Mouse (Mus musculus) limb, embryonic 10.5 days (tissue): Measurements from ENCODE around the gene Me3. TPM values are rescaled to one million over a fixed set of nuclear protein-coding genes. Genes with fewer than 3 reads are reported as not detected.

Source experiments
- DNase-seq: peaks from one replicate; pipeline ENCODE4 v3.0.0-alpha.2; 2017; ENCODE audit warnings: low spot score
- H3K27ac ChIP-seq: fragments of 300-500 bp; sonication (generic); 2 replicates; pipeline ENCODE4 v1.5.1; 2016; ENCODE audit warnings: mild to moderate bottlenecking
- H3K27me3 ChIP-seq: fragments of 300-500 bp; sonication (generic); 2 replicates; pipeline ENCODE4 v1.6.1; 2016; ENCODE audit warnings: low read depth, mild to moderate bottlenecking; ENCODE audit not compliant: poor library complexity, severe bottlenecking
- H3K36me3 ChIP-seq: fragments of 300-500 bp; sonication (generic); 2 replicates; pipeline ENCODE4 v1.6.1; 2016; ENCODE audit warnings: mild to moderate bottlenecking, moderate library complexity
- H3K4me1 ChIP-seq: fragments of 300-500 bp; sonication (generic); 2 replicates; pipeline ENCODE4 v1.6.1; 2016
- H3K4me3 ChIP-seq: fragments of 300-500 bp; sonication (generic); 2 replicates; pipeline ENCODE4 v1.5.1; 2016; ENCODE audit warnings: mild to moderate bottlenecking, moderate library complexity
- H3K9me3 ChIP-seq: fragments of 300-500 bp; sonication (generic); replicated peaks from 2 replicates; pipeline ENCODE4 v1.6.1; 2016; ENCODE audit warnings: mild to moderate bottlenecking
- WGBS: fragments of 180-500 bp; shearing (Covaris S2); methylation state at CpG from one replicate; pipeline ENCODE4 v1.1.7; 2016; 5-methylcytosine and 5-hydroxymethylcytosine counted together
- polyA plus RNA-seq: library from polyadenylated mRNA; unstranded; fragments of >200 nt; fragmentation: Nextera tagmentation; extraction: Ambion mirVana; gene quantifications from 2 replicates; pipeline ENCODE4 v1.2.1, GENCODE M21; 2016

The Me3 gene
- polyA plus RNA-seq, 1 experiment from 2014 or later = 0.06 TPM

DNA sequence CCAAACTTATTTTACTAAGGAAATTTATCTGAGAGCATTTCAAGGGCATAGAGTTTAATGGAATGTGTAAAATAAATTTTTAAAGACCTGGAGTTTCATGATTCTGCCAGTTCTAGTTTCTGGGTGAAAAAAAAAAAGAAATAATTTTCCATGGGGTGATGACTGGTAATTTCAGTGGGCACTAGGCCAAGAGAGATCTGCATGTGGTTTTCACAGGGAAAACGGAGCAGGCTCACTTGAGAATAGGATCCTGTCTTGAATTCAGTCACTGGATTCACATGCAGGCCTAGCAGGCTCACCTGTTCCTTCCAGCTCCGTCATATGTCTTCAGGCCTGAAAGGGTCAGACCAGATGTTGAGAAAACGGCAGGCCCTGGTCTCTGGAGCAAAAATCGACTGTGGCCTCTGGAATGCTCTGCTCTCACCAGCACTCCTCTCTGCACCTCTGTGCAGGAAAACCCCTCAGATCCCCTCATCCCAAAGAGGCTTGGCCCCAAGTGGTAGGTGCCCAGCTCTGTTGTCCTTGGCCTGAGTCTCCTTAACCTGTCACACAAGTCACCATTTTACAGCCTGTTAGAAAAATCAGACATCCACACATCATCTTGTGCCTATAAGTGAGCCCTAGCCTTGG lies 196.4 kb downstream of the Me3 start:
- H3K27ac ChIP-seq = no peak overlapping the region
- H3K4me1 ChIP-seq = no peaks in the 10 kb centered on the region
- no peaks in the 10 kb centered on the region for H3K27me3 ChIP-seq
- 84% methylated on average over 4 of the region's 4 CpGs for WGBS
- H3K9me3 ChIP-seq = no peaks in the 10 kb centered on the region
- no peak overlapping the region for H3K4me3 ChIP-seq
- H3K36me3 ChIP-seq = no peaks in the 10 kb centered on the region
- no peak for DNase-seq

DNA sequence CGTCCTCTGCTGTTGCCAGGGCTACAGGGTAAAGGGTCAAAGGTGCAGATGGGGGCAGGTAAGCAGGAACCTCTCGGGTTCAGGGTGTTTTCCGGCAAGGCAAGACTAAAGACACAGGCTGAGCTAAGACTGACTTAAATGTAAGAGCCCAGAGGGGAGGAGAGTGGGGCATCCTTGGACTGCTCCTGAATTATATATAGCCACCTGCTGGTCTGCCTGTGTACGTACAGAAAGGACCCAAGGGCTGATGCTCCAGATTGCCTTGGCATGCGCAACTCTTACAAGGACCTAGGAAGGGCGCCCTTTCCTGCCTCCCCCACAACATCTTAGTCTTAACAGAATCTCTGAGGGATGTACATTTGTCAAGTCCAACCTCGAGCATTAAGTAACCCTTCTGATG lies 197.0 kb downstream of the Me3 start:
- WGBS = 65% methylated on average over 7 of the region's 7 CpGs
- H3K27ac ChIP-seq = no peak overlapping the region
- H3K27me3 ChIP-seq = no peaks in the 10 kb centered on the region
- H3K9me3 ChIP-seq = no peaks in the 10 kb centered on the region
- DNase-seq = no peak
- H3K4me1 ChIP-seq = no peaks in the 10 kb centered on the region
- no peaks in the 10 kb centered on the region for H3K36me3 ChIP-seq
- H3K4me3 ChIP-seq = no peak overlapping the region

DNA sequence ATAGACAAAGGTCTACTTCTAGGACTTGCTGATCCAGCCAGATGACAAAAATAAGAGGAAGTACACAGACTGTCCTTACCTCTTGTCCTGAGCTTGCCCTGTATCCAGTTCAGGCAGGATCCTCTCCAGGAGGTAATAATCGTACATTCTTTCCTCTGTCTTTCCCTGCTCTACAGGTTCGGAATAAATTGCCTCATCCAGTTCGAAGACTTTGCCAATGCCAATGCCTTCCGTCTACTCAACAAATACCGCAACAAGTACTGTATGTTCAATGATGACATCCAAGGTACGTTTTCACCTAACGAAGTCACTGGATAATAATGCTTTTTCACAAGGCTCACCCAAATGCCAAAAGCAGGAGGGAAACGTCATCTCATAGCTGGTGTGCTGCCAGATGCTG lies 201.3 kb downstream of the Me3 start:
- Histone ChIP-seq H3K36me3 (no peaks in the 10 kb centered on the region), H3K4me1 (no peaks in the 10 kb centered on the region), H3K27ac (no peak overlapping the region), H3K4me3 (no peak overlapping the region), H3K27me3 (no peaks in the 10 kb centered on the region), H3K9me3 (no peaks in the 10 kb centered on the region)
- DNase-seq = no peak
- 96% methylated on average over 8 of the region's 8 CpGs for WGBS

DNA sequence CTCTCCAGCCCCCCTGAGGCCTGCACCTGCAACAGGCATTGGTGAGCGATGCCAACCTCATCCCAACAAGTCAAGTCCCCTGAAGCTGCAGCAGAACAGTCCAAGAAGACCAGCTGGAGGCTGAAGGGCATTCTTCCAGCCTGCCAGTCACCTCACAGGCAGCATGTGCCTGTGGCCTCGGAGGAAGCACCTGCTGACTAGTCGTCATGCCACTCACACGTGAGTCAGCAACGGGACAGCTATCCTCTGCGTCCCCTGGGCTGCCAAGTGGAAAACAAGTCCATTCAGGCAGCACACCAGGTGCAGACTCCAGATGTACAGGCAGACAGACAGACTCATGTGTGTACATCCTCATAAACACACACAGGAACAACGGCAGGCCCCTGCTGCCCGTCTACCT lies 203.4 kb downstream of the Me3 start:
- WGBS = 87% methylated on average over 8 of the region's 8 CpGs

GRCm38 (mm10) chr7:89836676-89837075 lies 204.5 kb downstream of the Me3 start:
- Histone ChIP-seq H3K4me3 (no peak overlapping the region), H3K36me3 (no peaks in the 10 kb centered on the region), H3K4me1 (no peaks in the 10 kb centered on the region), H3K27ac (no peak overlapping the region), H3K9me3 (no peaks in the 10 kb centered on the region), H3K27me3 (no peaks in the 10 kb centered on the region)
- WGBS = 92% methylated on average over 7 of the region's 7 CpGs
- no peak for DNase-seq

More for the DNA sequence above, 203.4 kb downstream of the Me3 start:
- DNase-seq = no peak
- no peak overlapping the region for H3K27ac ChIP-seq
- no peaks in the 10 kb centered on the region for H3K36me3 ChIP-seq
- no peaks in the 10 kb centered on the region for H3K9me3 ChIP-seq
- H3K4me3 ChIP-seq = no peak overlapping the region
- no peaks in the 10 kb centered on the region for H3K4me1 ChIP-seq
- no peaks in the 10 kb centered on the region for H3K27me3 ChIP-seq

- H3K4me1 ChIP-seq = no peaks in the 10 kb centered on the region
- no peaks in the 10 kb centered on the region for H3K9me3 ChIP-seq
- H3K27me3 ChIP-seq = no peaks in the 10 kb centered on the region
- WGBS = 65% methylated on average over 4 of the region's 4 CpGs
- no peak overlapping the region for H3K27ac ChIP-seq
- no peak overlapping the region for H3K4me3 ChIP-seq
- no peak for DNase-seq
- no peaks in the 10 kb centered on the region for H3K36me3 ChIP-seq
These were observed 205.6 kb downstream of the Me3 start for GRCm38 (mm10) chr7:89837841-89838240.

DNA sequence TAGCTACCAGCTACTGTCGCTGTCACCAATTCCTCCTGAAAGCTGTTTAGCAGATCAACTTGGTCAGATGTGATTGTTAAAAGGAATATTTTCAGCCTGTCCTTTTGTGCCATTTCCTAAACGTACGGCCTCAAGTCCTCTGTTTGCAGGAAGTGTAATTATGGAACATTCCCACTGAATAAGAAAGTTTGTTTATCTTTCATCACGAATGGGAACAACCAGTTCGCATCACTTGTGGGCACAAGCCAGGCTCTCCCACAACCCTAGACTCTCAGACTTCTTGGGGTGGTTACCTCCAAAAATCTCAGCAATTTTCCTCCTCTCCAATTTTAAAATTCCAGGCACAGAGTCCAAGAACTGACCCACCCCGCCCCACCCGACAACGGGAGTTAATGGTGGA lies 207.5 kb downstream of the Me3 start:
- H3K4me3 ChIP-seq = no peak overlapping the region
- H3K27me3 ChIP-seq = no peaks in the 10 kb centered on the region
- no peaks in the 10 kb centered on the region for H3K36me3 ChIP-seq
- no peaks in the 10 kb centered on the region for H3K9me3 ChIP-seq
- H3K4me1 ChIP-seq = no peaks in the 10 kb centered on the region
- no peak for DNase-seq
- no peak overlapping the region for H3K27ac ChIP-seq
- 84% methylated on average over 8 of the region's 8 CpGs for WGBS

- Histone ChIP-seq H3K27me3 (no peaks in the 10 kb centered on the region), H3K4me3 (no peak overlapping the region), H3K27ac (no peak overlapping the region), H3K9me3 (no peaks in the 10 kb centered on the region), H3K4me1 (no peaks in the 10 kb centered on the region), H3K36me3 (no peaks in the 10 kb centered on the region)
- DNase-seq = peak; percentile 82
- 42% methylated on average over 15 of the region's 15 CpGs for WGBS
These were observed 209.6 kb downstream of the Me3 start for GRCm38 (mm10) chr7:89841670-89842403.

GRCm38 (mm10) chr7:89842404-89842715 lies 210.2 kb downstream of the Me3 start:
- no peak for DNase-seq
- Histone ChIP-seq H3K36me3 (no peaks in the 10 kb centered on the region), H3K27me3 (no peaks in the 10 kb centered on the region), H3K4me3 (no peak overlapping the region), H3K27ac (no peak overlapping the region), H3K9me3 (no peaks in the 10 kb centered on the region), H3K4me1 (no peaks in the 10 kb centered on the region)
- WGBS = 87% methylated on average over 5 of the region's 5 CpGs

GRCm38 (mm10) chr7:89843121-89843520 lies 210.9 kb downstream of the Me3 start:
- Histone ChIP-seq H3K36me3 (no peaks in the 10 kb centered on the region), H3K9me3 (no peaks in the 10 kb centered on the region), H3K27me3 (no peaks in the 10 kb centered on the region), H3K27ac (no peak overlapping the region), H3K4me1 (no peaks in the 10 kb centered on the region), H3K4me3 (no peak overlapping the region)
- no peak for DNase-seq
- 69% methylated on average over 6 of the region's 6 CpGs for WGBS

DNA sequence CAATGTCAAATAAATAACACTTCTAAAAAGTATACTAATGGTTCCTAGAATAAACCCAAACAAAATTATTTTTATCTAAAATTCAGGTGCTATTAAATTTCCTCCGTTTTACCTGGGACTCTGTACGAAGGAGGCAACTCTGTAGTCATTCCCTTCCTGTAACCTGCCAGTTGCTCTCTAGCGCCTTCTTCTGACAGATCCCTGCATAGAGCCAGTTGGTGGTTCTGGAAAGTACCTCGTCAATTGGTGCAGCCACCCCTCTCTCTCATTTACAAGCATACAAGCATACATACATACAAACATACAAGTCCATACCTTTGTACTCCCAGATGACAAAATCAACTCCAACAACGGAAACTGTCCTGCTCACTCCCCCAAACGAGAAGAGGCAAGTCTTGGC lies 211.3 kb downstream of the Me3 start:
- Histone ChIP-seq H3K4me1 (no peaks in the 10 kb centered on the region), H3K4me3 (no peak overlapping the region), H3K9me3 (no peaks in the 10 kb centered on the region), H3K27me3 (no peaks in the 10 kb centered on the region), H3K27ac (no peak overlapping the region), H3K36me3 (no peaks in the 10 kb centered on the region)
- no peak for DNase-seq
- 29% methylated on average over 6 of the region's 6 CpGs for WGBS

- H3K27ac ChIP-seq = no peak overlapping the region
- no peaks in the 10 kb centered on the region for H3K4me1 ChIP-seq
- H3K27me3 ChIP-seq = no peaks in the 10 kb centered on the region
- H3K9me3 ChIP-seq = no peaks in the 10 kb centered on the region
- WGBS = 86% methylated on average over 4 of the region's 4 CpGs
- H3K4me3 ChIP-seq = no peak overlapping the region
- DNase-seq = no peak
- H3K36me3 ChIP-seq = no peaks in the 10 kb centered on the region
These were observed 213.5 kb downstream of the Me3 start for GRCm38 (mm10) chr7:89845669-89846068.

DNA sequence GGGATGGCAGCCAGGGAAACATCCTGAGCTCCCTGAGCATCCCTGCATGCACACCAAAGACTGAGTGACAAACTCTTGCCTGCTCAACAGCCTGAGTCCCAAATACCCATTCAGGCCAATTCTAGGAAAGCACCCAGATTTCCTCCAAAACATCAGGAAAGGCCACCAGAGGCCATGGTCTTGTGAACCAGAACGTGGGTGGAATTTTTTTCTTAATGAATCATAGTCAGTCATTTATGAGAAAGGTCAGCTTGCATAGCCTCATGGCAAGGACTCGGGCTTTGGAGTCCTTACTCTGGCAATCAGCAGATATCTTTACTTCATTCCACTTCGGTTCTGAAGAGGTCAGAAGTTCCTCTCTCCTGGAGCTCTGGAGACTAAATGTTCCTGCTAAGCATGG lies 218.3 kb downstream of the Me3 start:
- Histone ChIP-seq H3K36me3 (no peaks in the 10 kb centered on the region), H3K4me3 (no peak overlapping the region), H3K9me3 (no peaks in the 10 kb centered on the region), H3K4me1 (no peaks in the 10 kb centered on the region), H3K27ac (no peak overlapping the region), H3K27me3 (no peaks in the 10 kb centered on the region)
- no peak for DNase-seq
- 87% methylated on average over 3 of the region's 3 CpGs for WGBS
